Mouse (Mus musculus): ENCODE measurements at regions not wholly inside any gene's neighbourhood (a gene's known extent, or its start where the extent isn't known, plus 50 kb on each side); places are given as distances from the start of the nearest gene placed in this dataset.

- no peak for ATAC-seq (ENCODE audit: low FRiP score)
- H3K9ac ChIP-seq (replicated peaks; ENCODE audit: low read length, poor library complexity, severe bottlenecking) = no peak overlapping the region
- no peaks in the 10 kb centered on the region for H3K4me1 ChIP-seq (ENCODE audit: insufficient read depth, low read length)
- no peak overlapping the region for H3K27ac ChIP-seq (ENCODE audit: low read depth, low read length)
- H3K9me3 ChIP-seq (ENCODE audit: low read length) = no peaks in the 10 kb centered on the region
- no peak overlapping the region for H3K4me2 ChIP-seq (ENCODE audit: low read depth, low read length, poor library complexity, severe bottlenecking)
- 86% methylated on average over 5 of the region's 5 CpGs for WGBS
- no peak overlapping the region for H3K4me3 ChIP-seq (ENCODE audit: low read depth, low read length)
- no peak for DNase-seq (ENCODE audit: low spot score)
- H3K36me3 ChIP-seq (ENCODE audit: insufficient read depth, low read length) = no peaks in the 10 kb centered on the region
- H3K27me3 ChIP-seq (ENCODE audit: insufficient read depth, low read length) = no peaks in the 10 kb centered on the region
- no peak for TF ChIP-seq CTCF (IDR thresholded peaks at IDR 0.05)
Observed at GRCm38 (mm10) chr12:90542361-90542760, 195.9 kb downstream of the Dio2 start.
